Mouse (Mus musculus) monocyte, adult 59 days (primary cell): Measurements from ENCODE around the gene Cfap57. TPM values are rescaled to one million over a fixed set of nuclear protein-coding genes. Genes with fewer than 3 reads are reported as not detected.

Experiments
- total RNA-seq, 2 experiments: library from RNA; stranded (reverse); gene quantifications; one replicate each; pipeline ENCODE4 v1.2.4; 2023

Cfap57 gene
- total RNA-seq, result not detected

GRCm38 (mm10) chr4:118620279-118620966, at the start of gene Cfap57, which contains the start of gene Ebna1bp2:
Gene Cfap57 (minus strand): TSS chr4:118620777.
Gene Ebna1bp2 (plus strand): TSS chr4:118620799.

GRCm38 (mm10) chr4:118658652-118659051, 38.1 kb upstream of the Cfap57 start, which contains the start of gene Olfr62:
Gene Olfr62 (plus strand): TSS chr4:118658952.

GRCm38 (mm10) chr4:118543592-118544260, 76.9 kb downstream of the Cfap57 start, which contains the start of gene Tmem125:
Gene Tmem125 (minus strand): TSS chr4:118544044.

GRCm38 (mm10) chr4:118526408-118527334, 93.9 kb downstream of the Cfap57 start, which contains the start of gene 2610528J11Rik:
Gene 2610528J11Rik (plus strand): TSS chr4:118526999.

Other genes starting within 250 kb of the Cfap57 start
- 10 to 100 TPM; 26.9 to 32.2 TPM for gene Szt2, start 211.5 kb downstream of the Cfap57 start, total RNA-seq
- gene Med8, start 211.4 kb downstream of the Cfap57 start, total RNA-seq, result 10 to 100 TPM; 71.0 to 76.3 TPM
- gene Elovl1, start 192.7 kb downstream of the Cfap57 start, total RNA-seq, result 100 to 1,000 TPM in 1 of 2 experiments, 10 to 100 TPM in 1; 95.8 to 104 TPM
- 1 to 10 TPM; 1.5 to 2.9 TPM for gene Cdc20, start 183.4 kb downstream of the Cfap57 start, total RNA-seq
- gene Mpl, start 163.3 kb downstream of the Cfap57 start, total RNA-seq, result not detected
- 1 to 10 TPM in 1 of 2 experiments, under 1 TPM in 1; 0.45 to 1.5 TPM for gene Tie1, start 130.7 kb downstream of the Cfap57 start, total RNA-seq
- not detected for gene 2610528J11Rik, start 93.8 kb downstream of the Cfap57 start, total RNA-seq
- gene Tmem125, start 76.7 kb downstream of the Cfap57 start, total RNA-seq, result not detected
- gene Ebna1bp2, start within 50 bp of the Cfap57 start, total RNA-seq, result 10 to 100 TPM; 37.4 to 38.0 TPM
- not detected for gene Olfr62, start 38.2 kb upstream of the Cfap57 start, total RNA-seq
- not detected for gene Olfr1342, start 72.0 kb upstream of the Cfap57 start, total RNA-seq
- gene Olfr1341, start 82.7 kb upstream of the Cfap57 start, total RNA-seq, result not detected
- not detected for gene Olfr1340, start 99.4 kb upstream of the Cfap57 start, total RNA-seq
- gene Olfr1339, start 111.4 kb upstream of the Cfap57 start, total RNA-seq, result not detected
- not detected for gene Olfr1338, start 138.0 kb upstream of the Cfap57 start, total RNA-seq
- not detected for gene Olfr1337, start 161.8 kb upstream of the Cfap57 start, total RNA-seq
- gene Olfr1335, start 189.2 kb upstream of the Cfap57 start, total RNA-seq, result not detected
- gene Olfr1333, start 215.5 kb upstream of the Cfap57 start, total RNA-seq, result not detected
- not detected for gene Olfr1331, start 243.9 kb upstream of the Cfap57 start, total RNA-seq